Mouse (Mus musculus) MEL (cell line): Measurements from ENCODE around the gene Bex6. TPM values are rescaled to one million over a fixed set of nuclear protein-coding genes. Genes with fewer than 3 reads are reported as not detected.
A peak's percentile ranks its signal among the peaks of the same experiment; 100 is the strongest.
"Not testable (repeated sequence)": the region's sequence is repeated elsewhere in the genome, so short reads cannot be mapped to it uniquely, and the experiment has no call there.

Experiments used
- DNase-seq: peaks from one replicate; pipeline ENCODE4 v3.0.0; 2011; ENCODE audit warnings: low read depth, low spot score
- H3K27ac ChIP-seq: 2 replicates; pipeline ENCODE4 v1.5.1; 2012; ENCODE audit warnings: low read depth, mild to moderate bottlenecking, control low read depth, low read length, moderate library complexity; ENCODE audit not compliant: control insufficient read depth
- H3K27me3 ChIP-seq, 2 experiments: fragments of 150-350 bp in 1 of 2; sonication (generic) in 1 of 2; 2 replicates each; pipeline ENCODE4 v1.6.1; 2012; ENCODE audit warnings: low read length in 2 of 2, mild to moderate bottlenecking in 2 of 2, improper control_type of control experiment in 1 of 2, moderate library complexity in 1 of 2; ENCODE audit not compliant: insufficient read depth in 2 of 2, control insufficient read depth in 1 of 2
- H3K36me3 ChIP-seq, 2 experiments: 2 replicates each; pipeline ENCODE4 v1.6.1; 2012 to 2014; ENCODE audit warnings: low read length in 2 of 2, improper control_type of control experiment in 1 of 2, inconsistent platforms in 1 of 2, mild to moderate bottlenecking in 1 of 2; ENCODE audit not compliant: insufficient read depth in 2 of 2, control insufficient read depth in 1 of 2
- H3K4me1 ChIP-seq, 2 experiments: fragments of 150-350 bp in 1 of 2; sonication (generic) in 1 of 2; 2 replicates each; pipeline ENCODE4 v1.6.1; 2012; ENCODE audit warnings: low read length in 2 of 2, improper control_type of control experiment in 1 of 2, mild to moderate bottlenecking in 1 of 2; ENCODE audit not compliant: insufficient read depth in 2 of 2, control insufficient read depth in 1 of 2
- H3K4me3 ChIP-seq, 2 experiments: fragments of 150-350 bp in 1 of 2; sonication (generic) in 1 of 2; 2 replicates each; pipeline ENCODE4 v1.5.1; 2012; ENCODE audit warnings: low read depth in 2 of 2, low read length in 2 of 2, mild to moderate bottlenecking in 2 of 2, moderate library complexity in 2 of 2, control low read depth in 1 of 2, improper control_type of control experiment in 1 of 2; ENCODE audit not compliant: control insufficient read depth in 1 of 2, insufficient read depth in 1 of 2
- H3K79me2 ChIP-seq: 2 replicates; pipeline ENCODE4 v1.6.1; 2012; ENCODE audit warnings: mild to moderate bottlenecking, low read length, moderate library complexity; ENCODE audit not compliant: control insufficient read depth, poor library complexity, insufficient read depth
- H3K9ac ChIP-seq: 2 replicates; pipeline ENCODE4 v1.6.1; 2012; ENCODE audit warnings: low read depth, mild to moderate bottlenecking, control low read depth, low read length, moderate library complexity; ENCODE audit not compliant: control insufficient read depth, poor library complexity, severe bottlenecking
- H3K9me3 ChIP-seq: fragments of 150-350 bp; sonication (generic); replicated peaks from 2 replicates; pipeline ENCODE4 v1.6.1; 2012; ENCODE audit warnings: mild to moderate bottlenecking, low read length, improper control_type of control experiment, moderate library complexity; ENCODE audit not compliant: insufficient read depth
- BHLHE40 ChIP-seq: IDR thresholded peaks from 2 replicates; pipeline ENCODE4 v1.6.1; 2012; ENCODE audit warnings: low read depth, mild to moderate bottlenecking, inconsistent platforms, low read length, improper control_type of control experiment, borderline replicate concordance
- EP300 ChIP-seq, 2 experiments: IDR thresholded peaks; 2 replicates each; pipeline ENCODE4 v1.6.1; 2011; ENCODE audit warnings: improper control_type of control experiment in 2 of 2, low read length in 2 of 2, low read depth in 1 of 2, mild to moderate bottlenecking in 1 of 2
- ETS1 ChIP-seq: IDR thresholded peaks from 2 replicates; pipeline ENCODE4 v1.6.1; 2012; ENCODE audit warnings: low read depth, mild to moderate bottlenecking, inconsistent platforms, low read length, improper control_type of control experiment, moderate library complexity
- GATA1 ChIP-seq: IDR thresholded peaks from 2 replicates; pipeline ENCODE4 v1.6.1; 2011; ENCODE audit warnings: low read depth, low read length, improper control_type of control experiment
- MAX ChIP-seq: IDR thresholded peaks from 2 replicates; pipeline ENCODE4 v1.6.1; 2011; ENCODE audit warnings: low read length, improper control_type of control experiment
- MXI1 ChIP-seq: IDR thresholded peaks from 2 replicates; pipeline ENCODE4 v1.6.1; 2011; ENCODE audit warnings: mild to moderate bottlenecking, low read depth, low read length, improper control_type of control experiment
- MYC ChIP-seq: IDR thresholded peaks from 2 replicates; pipeline ENCODE4 v1.6.1; 2011; ENCODE audit warnings: low read depth, mild to moderate bottlenecking, low read length, improper control_type of control experiment, moderate library complexity
- RCOR1 ChIP-seq: IDR thresholded peaks from 2 replicates; pipeline ENCODE4 v1.6.1; 2012; ENCODE audit warnings: low read depth, mild to moderate bottlenecking, inconsistent platforms, low read length, improper control_type of control experiment
- SIN3A ChIP-seq: IDR thresholded peaks from 2 replicates; pipeline ENCODE4 v1.6.1; 2012; ENCODE audit warnings: low read length, improper control_type of control experiment, inconsistent platforms
- polyA plus RNA-seq, 2 experiments: library from polyadenylated mRNA; stranded (reverse) in 1 of 2; unstranded in 1 of 2; fragments of >175 nt in 1 of 2; fragments of >200 nt in 1 of 2; gene quantifications; 2 replicates each; pipeline versions ENCODE4 v1.2.1 to v1.2.4; 2012; ENCODE audit warnings: low replicate concordance in 2 of 2, low read depth in 1 of 2; ENCODE audit not compliant: insufficient read length in 2 of 2, insufficient read depth in 1 of 2, missing spikeins in 1 of 2
- total RNA-seq: library from RNA; depleted of rRNA; stranded (reverse); fragments of 300-350 nt; gene quantifications from 2 replicates; pipeline ENCODE4 v1.2.3, GENCODE M21; 2012; rRNA removed

The Bex6 gene
- total and polyA plus RNA-seq, 3 experiments = not detected

DNA sequence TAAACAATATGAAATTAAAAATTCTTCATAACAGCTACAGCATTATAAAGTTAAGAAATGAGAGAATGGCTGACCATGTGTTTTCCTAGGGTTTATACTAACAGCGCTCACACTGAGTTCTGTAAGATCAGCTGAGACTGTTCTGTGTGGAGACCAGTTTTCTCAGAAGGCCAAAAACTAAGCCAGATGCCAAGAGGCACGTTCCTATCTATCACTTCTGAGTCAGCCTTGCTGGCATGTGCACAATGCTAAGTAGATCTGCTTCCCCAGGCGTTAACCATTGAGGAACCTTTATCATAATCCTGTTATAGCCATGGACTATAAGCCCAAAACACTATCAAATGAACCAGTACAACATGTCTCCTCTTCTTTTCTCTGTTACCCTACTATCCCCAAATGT, 52.4 kb downstream of the Bex6 start:
- not testable (repeated sequence) for H3K27ac ChIP-seq, H3K4me1 ChIP-seq, H3K79me2 ChIP-seq, H3K27me3 ChIP-seq, H3K4me3 ChIP-seq, H3K9me3 ChIP-seq, H3K36me3 ChIP-seq, H3K9ac ChIP-seq
- peak; percentile 59 for DNase-seq
- TF ChIP-seq MXI1 = peak; percentile 48; the same call in 1 of the 2 replicates
- peak in 1 of 2 experiments; percentile 44; a peak in 2 of 4 replicates for TF ChIP-seq EP300 (IDR thresholded peaks at IDR 0.05; ENCODE audit: low read depth in 1 of 2, low read length in 2 of 2)
- TF ChIP-seq RCOR1 = peak; percentile 22; the same call in 1 of the 2 replicates
- peak; percentile 65; the same call in 1 of the 2 replicates for TF ChIP-seq MAX
- TF ChIP-seq BHLHE40 = peak; percentile 76
- peak; percentile 37; the same call in 1 of the 2 replicates for TF ChIP-seq GATA1
- TF ChIP-seq SIN3A = 0 out of 2 replicates have a peak, but pooled peaks have one; percentile 31
- 0 out of 2 replicates have a peak, but pooled peaks have one; percentile 33 for TF ChIP-seq ETS1
- 0 out of 2 replicates have a peak, but pooled peaks have one; percentile 32 for TF ChIP-seq MYC

Other genes with a start within 250 kb of the Bex6 start
- 0.23 and 0.26 TPM in 2 replicates for gene Pigz, start 246.0 kb upstream of the Bex6 start, total RNA-seq
- gene Pigz, start 246.0 kb upstream of the Bex6 start, polyA plus RNA-seq = under 1 TPM in 1 of 2 experiments, not detected in 1; 0.28 TPM
- 41.9 and 44.4 TPM in 2 replicates for gene 0610012G03Rik, start 231.3 kb upstream of the Bex6 start, total RNA-seq
- gene 0610012G03Rik, start 231.3 kb upstream of the Bex6 start, polyA plus RNA-seq = 10 to 100 TPM in 1 of 2 experiments, not detected in 1; 56.2 TPM
- gene Ncbp2, start 231.3 kb upstream of the Bex6 start, total RNA-seq = 79.6 and 100 TPM in 2 replicates
- gene Ncbp2, start 231.3 kb upstream of the Bex6 start, polyA plus RNA-seq = 100 to 1,000 TPM in 1 of 2 experiments, not detected in 1; 222 TPM
- 9.2 and 10.3 TPM in 2 replicates for gene Senp5, start 176.5 kb upstream of the Bex6 start, total RNA-seq
- 10 to 100 TPM in 1 of 2 experiments, not detected in 1; 12.5 TPM for gene Senp5, start 176.5 kb upstream of the Bex6 start, polyA plus RNA-seq
- 23.0 and 23.4 TPM in 2 replicates for gene Pak2, start 100.5 kb upstream of the Bex6 start, total RNA-seq
- 10 to 100 TPM; 34.1 to 67.2 TPM for gene Pak2, start 100.5 kb upstream of the Bex6 start, polyA plus RNA-seq
- 22.3 and 24.0 TPM in 2 replicates for gene Pigx, start 80.1 kb upstream of the Bex6 start, total RNA-seq
- 10 to 100 TPM in 1 of 2 experiments, not detected in 1; 29.5 TPM for gene Pigx, start 80.1 kb upstream of the Bex6 start, polyA plus RNA-seq
- 7.1 and 7.3 TPM in 2 replicates for gene Cep19, start 80.0 kb upstream of the Bex6 start, total RNA-seq
- 1 to 10 TPM in 1 of 2 experiments, not detected in 1; 8.7 TPM for gene Cep19, start 80.0 kb upstream of the Bex6 start, polyA plus RNA-seq
- gene Nrros, start 14.2 kb upstream of the Bex6 start, total RNA-seq = 56.1 and 59.8 TPM in 2 replicates
- 10 to 100 TPM in 1 of 2 experiments, not detected in 1; 55.9 TPM for gene Nrros, start 14.2 kb upstream of the Bex6 start, polyA plus RNA-seq
- 17.5 and 19.3 TPM in 2 replicates for gene Fbxo45, start 67.3 kb downstream of the Bex6 start, total RNA-seq
- gene Fbxo45, start 67.3 kb downstream of the Bex6 start, polyA plus RNA-seq = 10 to 100 TPM in 1 of 2 experiments, not detected in 1; 15.4 TPM
- 16.8 and 18.0 TPM in 2 replicates for gene Wdr53, start 67.4 kb downstream of the Bex6 start, total RNA-seq
- 10 to 100 TPM in 1 of 2 experiments, not detected in 1; 20.9 TPM for gene Wdr53, start 67.4 kb downstream of the Bex6 start, polyA plus RNA-seq
- not detected in 2 replicates for gene Smco1, start 91.6 kb downstream of the Bex6 start, total RNA-seq
- gene Smco1, start 91.6 kb downstream of the Bex6 start, polyA plus RNA-seq = not detected
- gene Rnf168, start 97.6 kb downstream of the Bex6 start, total RNA-seq = 17.6 TPM in 2 replicates
- 10 to 100 TPM; 14.9 to 61.5 TPM for gene Rnf168, start 97.6 kb downstream of the Bex6 start, polyA plus RNA-seq
- 8.1 and 8.9 TPM in 2 replicates for gene Ubxn7, start 152.4 kb downstream of the Bex6 start, total RNA-seq
- 10 to 100 TPM; 11.0 to 51.2 TPM for gene Ubxn7, start 152.4 kb downstream of the Bex6 start, polyA plus RNA-seq
- gene Tm4sf19, start 220.7 kb downstream of the Bex6 start, total RNA-seq = not detected in 2 replicates
- under 1 TPM in 1 of 2 experiments, not detected in 1; 0.06 TPM for gene Tm4sf19, start 220.7 kb downstream of the Bex6 start, polyA plus RNA-seq
- gene Tctex1d2, start 239.9 kb downstream of the Bex6 start, total RNA-seq = 13.0 and 14.7 TPM in 2 replicates
- 100 to 1,000 TPM in 1 of 2 experiments, 10 to 100 TPM in 1; 23.7 to 239 TPM for gene Tctex1d2, start 239.9 kb downstream of the Bex6 start, polyA plus RNA-seq